Mouse (Mus musculus): Measurements from ENCODE around the gene Hdac5.
"Not testable (repeated sequence)": the region's sequence is repeated elsewhere in the genome, so short reads cannot be mapped to it uniquely, and the experiment has no call there.

The Hdac5 gene

GRCm38 (mm10) chr11:102185677-102186076 is 44.3 kb downstream of the Hdac5 start:
- DNase-seq (ENCODE audit: low read depth, low spot score) = no peak

- DNase-seq (ENCODE audit: low read depth, low spot score) = peak; percentile 99
Measured at GRCm38 (mm10) chr11:102184646-102185495, 45.1 kb downstream of the Hdac5 start, which contains the start of gene Lsm12. TSS of gene Lsm12 (minus strand) at chr11:102185296.

- peak; percentile 35 for DNase-seq (ENCODE audit: low read depth, low spot score)
Measured at GRCm38 (mm10) chr11:102184253-102184645, 45.7 kb downstream of the Hdac5 start.

GRCm38 (mm10) chr11:102179836-102180235 is 50.1 kb downstream of the Hdac5 start:
- DNase-seq (ENCODE audit: low read depth, low spot score) = no peak

GRCm38 (mm10) chr11:102168689-102169088 is 61.3 kb downstream of the Hdac5 start:
- DNase-seq (ENCODE audit: low read depth, low spot score) = no peak

- DNase-seq (ENCODE audit: low read depth, low spot score) = no peak
Measured at GRCm38 (mm10) chr11:102167539-102167938, 62.4 kb downstream of the Hdac5 start.

- no peak for DNase-seq (ENCODE audit: low read depth, low spot score)
Measured at GRCm38 (mm10) chr11:102165971-102166722, 63.8 kb downstream of the Hdac5 start.

- no peak for DNase-seq (ENCODE audit: low read depth, low spot score)
Measured at GRCm38 (mm10) chr11:102159781-102160180, 70.2 kb downstream of the Hdac5 start.

GRCm38 (mm10) chr11:102158024-102158423 is 71.9 kb downstream of the Hdac5 start:
- DNase-seq (ENCODE audit: low read depth, low spot score) = not testable (repeated sequence)

- no peak for DNase-seq (ENCODE audit: low read depth, low spot score)
Measured at GRCm38 (mm10) chr11:102156786-102157089, 73.2 kb downstream of the Hdac5 start.

GRCm38 (mm10) chr11:102156039-102156785 is 73.8 kb downstream of the Hdac5 start, which contains the start of gene Tmem101:
TSS of gene Tmem101 (minus strand) at chr11:102156404.
- peak; percentile 80 for DNase-seq (ENCODE audit: low read depth, low spot score)

- no peak for DNase-seq (ENCODE audit: low read depth, low spot score)
Measured at GRCm38 (mm10) chr11:102147213-102147989, 82.6 kb downstream of the Hdac5 start.

- DNase-seq (ENCODE audit: low read depth, low spot score) = no peak
Measured at GRCm38 (mm10) chr11:102146531-102146930, 83.4 kb downstream of the Hdac5 start.

GRCm38 (mm10) chr11:102146005-102146404 is 84.0 kb downstream of the Hdac5 start:
- DNase-seq (ENCODE audit: low read depth, low spot score) = no peak

GRCm38 (mm10) chr11:102145471-102146001 is 84.4 kb downstream of the Hdac5 start, which contains the start of gene Nags:
TSS of gene Nags (plus strand) at chr11:102145513.
- no peak for DNase-seq (ENCODE audit: low read depth, low spot score)

- no peak for DNase-seq (ENCODE audit: low read depth, low spot score)
Measured at GRCm38 (mm10) chr11:102144957-102145470, 85.0 kb downstream of the Hdac5 start.
